Mouse (Mus musculus): ENCODE results near the gene Foxp1.

The Foxp1 gene

DNA sequence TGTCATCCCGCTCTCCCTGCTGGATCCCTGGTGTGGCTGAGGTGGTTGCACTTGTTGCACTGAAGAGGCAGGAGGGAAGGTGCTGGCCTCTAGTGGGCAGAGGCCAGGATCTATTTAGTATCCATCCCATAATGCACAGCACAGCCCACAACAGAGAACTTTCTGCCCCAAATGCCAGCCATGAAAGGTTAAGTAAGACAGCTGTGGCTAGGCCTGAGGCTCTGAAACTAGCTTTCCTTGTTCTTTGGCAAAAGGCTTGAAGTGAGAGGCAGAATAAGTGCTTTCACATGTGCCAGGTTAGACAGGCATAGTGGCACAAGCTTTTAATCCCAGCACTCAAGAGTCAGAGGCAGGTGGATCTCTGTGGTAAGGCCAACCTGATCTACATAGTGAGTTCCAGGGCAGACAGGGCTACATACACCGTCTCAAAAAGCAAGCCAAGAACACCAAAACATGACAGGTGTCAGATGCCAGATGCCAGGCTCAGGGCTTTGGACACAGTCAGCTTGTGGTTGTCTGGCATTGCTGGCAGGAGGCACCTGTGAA lies 137.4 kb downstream of the Foxp1 start:
- peak; percentile 48 for DNase-seq

DNA sequence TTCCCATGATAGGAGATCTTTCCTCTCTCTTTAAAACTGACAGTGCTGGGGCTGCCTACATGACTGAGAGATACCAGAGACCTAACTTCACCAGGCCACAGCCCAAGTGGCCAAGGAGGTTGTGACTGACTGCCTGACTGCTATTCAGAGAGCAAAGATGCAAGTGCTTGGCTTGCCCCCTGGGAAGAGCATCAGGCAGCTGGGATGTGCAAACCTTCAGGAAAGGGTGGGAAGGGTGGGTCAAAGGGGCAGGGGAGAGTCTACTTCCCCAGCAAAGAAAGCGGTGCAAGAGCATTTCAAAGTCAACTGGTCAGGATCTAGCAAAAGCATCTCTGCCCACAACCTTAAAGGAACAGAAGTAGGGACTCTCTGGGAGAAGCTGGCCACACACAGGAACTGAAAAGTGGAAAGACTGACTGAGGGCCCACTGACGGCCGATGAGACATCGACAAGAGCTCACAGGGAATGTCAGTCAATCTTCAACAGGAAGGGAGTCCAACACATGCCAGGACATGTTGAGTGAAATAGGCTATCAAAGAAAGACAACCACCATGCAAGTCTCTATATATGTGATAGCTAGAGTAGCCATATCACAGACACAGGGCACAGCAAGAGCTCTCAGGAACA lies 138.6 kb downstream of the Foxp1 start:
- no peak for DNase-seq

DNA sequence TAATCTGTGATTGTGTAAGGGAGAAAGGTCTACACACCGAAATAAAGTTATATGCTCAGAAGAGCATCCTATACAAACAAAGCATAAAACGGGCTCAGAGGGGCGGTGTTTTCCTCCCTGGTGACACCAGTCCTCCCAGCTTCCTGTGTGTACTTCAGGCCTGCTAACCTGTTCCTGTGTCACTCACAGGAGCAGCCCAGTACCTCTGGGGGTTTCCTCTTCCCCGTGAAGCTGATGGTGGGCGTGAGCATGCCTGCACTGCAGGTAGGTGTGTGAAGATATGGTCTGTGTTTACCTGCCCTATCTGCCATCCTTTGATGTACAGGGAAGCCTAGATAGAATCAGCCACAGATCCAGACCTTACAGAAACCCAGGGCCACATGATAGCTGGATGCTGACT lies 142.4 kb downstream of the Foxp1 start:
- no peak for DNase-seq

- DNase-seq, result peak; percentile 67
Observed at GRCm38 (mm10) chr6:99378997-99379710, 143.4 kb downstream of the Foxp1 start.

GRCm38 (mm10) chr6:99377716-99378115 lies 144.8 kb downstream of the Foxp1 start:
- DNase-seq, result no peak

- no peak for DNase-seq
Observed at GRCm38 (mm10) chr6:99377131-99377530, 145.4 kb downstream of the Foxp1 start.

DNA sequence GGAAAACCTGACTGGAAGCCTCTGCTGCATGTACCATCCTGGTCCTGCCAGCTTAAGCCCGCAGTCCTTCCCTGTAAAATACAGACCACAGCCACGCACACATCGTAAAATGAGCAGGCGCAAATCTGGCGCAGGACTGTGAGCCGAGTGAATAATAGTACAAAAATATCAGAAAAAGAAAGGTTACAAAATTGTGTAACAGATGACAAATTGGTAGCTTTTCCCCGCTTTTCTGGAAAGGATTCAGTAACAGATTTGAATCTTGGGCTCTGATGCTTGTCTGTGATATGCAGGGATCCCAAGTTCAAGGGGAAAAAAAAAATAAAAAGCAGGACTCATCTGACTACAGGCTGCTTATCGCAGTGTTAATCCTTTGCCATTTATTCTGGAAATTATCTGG lies 145.8 kb downstream of the Foxp1 start:
- DNase-seq, result no peak

- DNase-seq, result no peak
Observed at GRCm38 (mm10) chr6:99375865-99376264, 146.7 kb downstream of the Foxp1 start.

DNA sequence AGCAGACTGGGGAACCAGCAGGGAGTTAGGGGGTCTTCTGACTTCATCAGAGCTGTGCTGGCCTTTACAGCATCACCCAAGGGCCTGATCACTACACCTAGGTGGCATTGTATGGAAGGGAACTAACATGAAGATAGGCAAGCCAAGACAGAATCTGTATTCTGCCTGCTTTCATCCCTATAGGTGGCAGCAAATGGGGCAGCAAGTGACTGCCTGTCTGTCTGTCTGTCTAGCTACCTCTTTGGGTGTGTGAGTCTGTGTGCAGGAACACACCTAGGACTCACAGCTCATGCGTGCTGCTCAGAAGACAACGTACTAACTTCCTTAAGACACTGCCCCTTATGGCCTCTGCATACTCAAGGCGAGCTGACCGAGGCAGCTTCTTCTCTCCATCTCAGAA lies 147.1 kb downstream of the Foxp1 start:
- DNase-seq, result no peak

GRCm38 (mm10) chr6:99374448-99375271 lies 147.9 kb downstream of the Foxp1 start:
- DNase-seq, result peak; percentile 39

- no peak for DNase-seq
Observed at GRCm38 (mm10) chr6:99372427-99372826, 150.1 kb downstream of the Foxp1 start.

- DNase-seq, result no peak
Observed at GRCm38 (mm10) chr6:99372016-99372415, 150.5 kb downstream of the Foxp1 start.

- DNase-seq, result no peak
Observed at GRCm38 (mm10) chr6:99369931-99370330, 152.6 kb downstream of the Foxp1 start.

GRCm38 (mm10) chr6:99369156-99369555 lies 153.4 kb downstream of the Foxp1 start:
- DNase-seq, result no peak

DNA sequence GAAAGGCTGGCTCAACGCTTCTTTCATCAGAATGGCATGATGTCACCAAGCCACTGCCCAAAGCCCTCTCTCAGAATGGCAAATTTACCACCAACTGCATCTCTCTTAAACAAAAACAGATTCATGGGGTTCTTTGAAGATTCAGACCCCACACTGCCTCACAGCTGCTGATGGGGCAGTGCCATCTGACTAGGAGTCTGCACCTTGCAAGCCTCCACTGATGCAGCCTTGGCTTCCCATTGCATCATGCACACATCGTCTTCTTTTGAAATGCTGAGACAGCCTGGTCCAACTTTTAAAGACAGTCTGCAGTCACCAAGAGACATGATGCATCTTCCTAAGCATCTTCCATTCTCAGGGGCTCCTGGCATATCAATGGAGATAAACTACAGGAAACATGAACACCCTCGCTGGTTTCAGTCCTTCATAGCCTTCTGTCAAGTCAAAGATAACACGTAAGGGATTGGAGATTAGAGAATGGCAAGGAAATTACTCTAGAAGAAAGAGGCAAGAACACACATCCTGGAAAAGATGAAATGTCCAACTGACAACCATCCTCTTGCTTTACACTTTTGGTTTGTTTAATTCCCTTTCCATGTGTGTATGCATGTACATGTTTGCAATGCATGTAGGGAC lies 154.3 kb downstream of the Foxp1 start:
- DNase-seq, result no peak

GRCm38 (mm10) chr6:99364545-99364944 lies 158.0 kb downstream of the Foxp1 start:
- DNase-seq, result no peak

DNA sequence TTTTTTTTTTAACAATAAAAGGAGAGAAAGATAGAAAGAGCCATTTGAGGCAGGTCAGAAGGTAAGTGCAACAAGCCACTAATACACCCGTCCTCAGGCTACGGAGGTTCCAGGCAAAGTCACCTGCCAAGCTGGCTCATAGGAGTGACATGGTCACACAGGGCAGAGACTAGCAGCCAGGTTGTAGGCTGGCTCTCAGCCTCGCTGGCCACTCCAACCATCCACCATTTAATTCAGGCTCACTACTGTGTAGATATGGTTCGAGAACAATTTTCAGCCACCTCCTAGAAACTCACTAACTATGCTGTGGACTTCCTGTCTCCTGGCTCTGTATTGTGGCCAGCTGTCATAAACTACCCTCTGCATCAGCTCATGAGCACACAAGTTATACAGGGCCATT lies 161.9 kb downstream of the Foxp1 start:
- no peak for DNase-seq

DNA sequence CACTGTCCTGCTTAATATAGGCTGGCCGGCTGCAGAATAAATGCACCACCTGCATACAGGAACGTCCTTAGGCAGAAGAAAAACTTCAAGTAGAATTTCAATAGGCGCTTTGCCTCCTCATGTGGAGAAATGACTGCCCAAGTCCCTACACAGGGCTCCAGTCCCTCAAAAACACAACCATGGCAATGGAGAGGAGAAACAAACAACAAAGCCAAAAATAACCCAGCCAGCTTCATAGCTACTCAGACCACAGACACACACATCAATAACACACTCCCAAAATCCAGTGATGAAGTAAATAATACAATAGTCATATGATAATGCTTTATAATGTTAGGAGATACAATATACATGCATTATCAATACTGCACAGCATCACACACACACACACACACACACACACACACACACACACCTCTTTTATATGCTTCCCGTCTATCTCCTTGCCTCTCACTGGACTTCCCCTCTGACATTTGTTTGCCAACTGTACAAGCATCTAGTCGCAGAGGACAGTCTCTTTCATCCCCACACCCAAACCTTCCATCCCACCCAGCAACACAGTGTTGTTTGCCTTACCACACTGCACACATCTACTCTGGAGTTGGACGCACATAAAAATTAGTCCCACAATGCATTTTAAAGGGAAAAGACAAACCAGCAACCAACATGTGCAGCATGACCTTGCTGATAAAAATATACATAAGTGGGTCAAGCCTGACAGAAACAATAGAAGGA lies 162.6 kb downstream of the Foxp1 start:
- DNase-seq, result no peak

GRCm38 (mm10) chr6:99359036-99359698 lies 163.4 kb downstream of the Foxp1 start:
- no peak for DNase-seq

DNA sequence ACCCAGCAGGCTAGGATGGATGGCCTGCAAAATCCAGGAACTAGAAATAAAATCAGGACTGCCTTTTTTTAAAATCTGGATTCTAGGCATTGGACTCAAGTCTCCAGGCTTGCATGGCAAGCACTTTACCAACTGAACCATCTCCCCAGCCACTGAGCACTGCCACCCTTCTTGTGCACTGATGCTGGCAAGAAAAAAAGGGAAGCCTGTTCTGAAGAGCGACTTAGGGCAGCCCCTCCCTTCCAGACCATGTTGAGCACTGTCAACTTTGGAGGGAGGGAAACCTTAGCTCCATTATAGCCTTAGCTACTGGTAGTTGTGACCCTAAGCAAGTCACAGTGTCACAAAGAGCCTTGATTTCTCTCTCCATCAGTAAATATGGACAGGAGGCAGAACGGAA lies 164.6 kb downstream of the Foxp1 start:
- DNase-seq, result no peak

GRCm38 (mm10) chr6:99354338-99354737 lies 168.2 kb downstream of the Foxp1 start:
- DNase-seq, result no peak

DNA sequence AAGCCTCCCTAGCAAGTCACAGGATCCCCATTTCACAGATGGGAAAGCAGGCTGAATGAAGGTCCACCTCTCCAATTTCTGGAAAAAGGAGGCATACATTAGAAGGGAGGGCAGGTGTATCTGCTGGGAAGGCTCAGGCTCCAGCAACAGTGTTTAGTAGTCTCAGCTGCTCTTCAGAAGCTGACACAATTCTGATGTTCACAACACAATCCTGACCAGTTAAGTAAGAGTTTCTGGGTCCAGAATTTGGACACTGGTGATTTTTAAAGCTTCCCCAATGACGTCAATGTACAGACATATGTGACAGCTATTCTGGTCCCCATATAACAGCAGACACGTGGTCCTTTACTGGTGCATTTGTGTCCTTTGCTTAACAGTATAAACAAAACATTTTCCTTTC lies 169.1 kb downstream of the Foxp1 start:
- no peak for DNase-seq
